Mouse (Mus musculus): ENCODE results near the gene Nlrc3. TPM values are rescaled to one million over a fixed set of nuclear protein-coding genes. Genes with fewer than 3 reads are reported as not detected.
A peak's percentile ranks its signal among the peaks of the same experiment; 100 is the strongest.
"Not testable (repeated sequence)": the region's sequence is repeated elsewhere in the genome, so short reads cannot be mapped to it uniquely, and the experiment has no call there.

Gene Nlrc3
- polyA plus RNA-seq, 1 experiment from 2014 or later = 0.27 TPM

- no peak for DNase-seq (ENCODE audit: low spot score)
- Histone ChIP-seq H3K4me1 (replicated peaks; ENCODE audit: control insufficient read depth, insufficient read depth) (no peaks in the 10 kb centered on the region), H3K36me3 (ENCODE audit: control insufficient read depth, insufficient read depth, low read length) (peaks cover 10% of the 10 kb centered on the region; the same call in 1 of the 2 replicates), H3K9me3 (ENCODE audit: control insufficient read depth, low read length) (no peaks in the 10 kb centered on the region), H3K27me3 (ENCODE audit: control insufficient read depth, insufficient read depth, low read length) (no peaks in the 10 kb centered on the region), H3K4me3 (ENCODE audit: low read depth, low read length) (no peak overlapping the region), H3K9ac (ENCODE audit: low read length) (no peak overlapping the region), H3K4me2 (replicated peaks; ENCODE audit: low read depth) (no peak overlapping the region), H3K27ac (replicated peaks) (no peak overlapping the region)
- 37% methylated on average over 3 of the region's 3 CpGs for WGBS
- TF ChIP-seq EP300 (optimal IDR thresholded peaks at IDR 0.05) (no peak), CTCF (IDR thresholded peaks at IDR 0.05; ENCODE audit: low read depth) (no peak)
- ATAC-seq (ENCODE audit: low FRiP score, low TSS enrichment) = no peak
These were observed 280 bp upstream of the Nlrc3 start for GRCm38 (mm10) chr16:3976712-3977111.

DNA sequence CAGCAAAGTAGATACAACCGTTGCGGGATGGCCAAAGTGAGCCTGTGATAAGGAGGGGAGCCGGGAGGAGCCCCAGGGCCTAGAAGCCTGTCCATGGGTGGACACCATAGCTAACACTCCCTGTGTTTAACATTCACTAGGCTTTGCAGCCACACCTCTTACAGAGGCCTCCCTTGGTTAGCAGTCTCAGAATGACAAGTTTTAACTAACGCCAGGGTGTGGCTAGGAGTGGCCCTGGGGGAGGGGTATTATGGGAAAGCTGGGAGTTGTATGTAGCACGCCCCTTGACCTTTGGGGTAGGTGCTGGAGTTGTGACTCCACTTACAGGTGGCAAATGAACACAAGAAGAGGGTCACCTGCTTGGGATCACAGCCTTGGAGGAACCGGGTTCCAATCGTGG, 774 bp downstream of the Nlrc3 start:
- ATAC-seq (ENCODE audit: low FRiP score, low TSS enrichment) = peak; percentile 69
- no peak for DNase-seq (ENCODE audit: low spot score)
- H3K27me3 ChIP-seq (ENCODE audit: control insufficient read depth, insufficient read depth, low read length) = no peaks in the 10 kb centered on the region
- TF ChIP-seq CTCF (IDR thresholded peaks at IDR 0.05; ENCODE audit: low read depth) (no peak), EP300 (optimal IDR thresholded peaks at IDR 0.05) (no peak)
- H3K36me3 ChIP-seq (ENCODE audit: control insufficient read depth, insufficient read depth, low read length) = 0 out of 2 replicates have a peak, but pooled peaks cover 4% of the 10 kb centered on the region
- H3K9me3 ChIP-seq (ENCODE audit: control insufficient read depth, low read length) = no peaks in the 10 kb centered on the region
- WGBS = 62% methylated on average over 7 of the region's 7 CpGs
- no peak overlapping the region for H3K27ac ChIP-seq (replicated peaks)
- H3K4me2 ChIP-seq (replicated peaks; ENCODE audit: low read depth) = no peak overlapping the region
- no peaks in the 10 kb centered on the region for H3K4me1 ChIP-seq (replicated peaks; ENCODE audit: control insufficient read depth, insufficient read depth)
- H3K9ac ChIP-seq (ENCODE audit: low read length) = no peak overlapping the region
- no peak overlapping the region for H3K4me3 ChIP-seq (ENCODE audit: low read depth, low read length)

DNA sequence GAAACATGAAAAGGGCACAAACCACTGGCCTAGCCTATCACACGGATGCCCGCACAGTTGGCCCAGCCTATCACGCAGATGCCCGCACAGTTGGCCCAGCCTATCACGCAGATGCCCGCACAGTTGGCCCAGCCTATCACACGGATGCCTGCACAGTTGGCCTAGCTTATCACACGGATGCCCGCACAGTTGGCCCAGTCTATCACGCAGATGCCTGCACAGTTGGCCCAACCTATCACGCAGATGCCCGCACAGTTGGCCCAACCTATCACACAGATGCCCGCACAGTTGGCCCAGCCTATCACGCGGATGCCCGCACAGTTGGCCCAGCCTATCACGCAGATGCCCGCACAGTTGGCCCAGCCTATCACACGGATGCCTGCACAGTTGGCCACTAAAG, 2.0 kb downstream of the Nlrc3 start:
- H3K9me3 ChIP-seq (ENCODE audit: control insufficient read depth, low read length); H3K9ac ChIP-seq (ENCODE audit: low read length); H3K4me2 ChIP-seq (replicated peaks; ENCODE audit: low read depth); H3K4me1 ChIP-seq (replicated peaks; ENCODE audit: control insufficient read depth, insufficient read depth); H3K36me3 ChIP-seq (ENCODE audit: control insufficient read depth, insufficient read depth, low read length); H3K4me3 ChIP-seq (ENCODE audit: low read depth, low read length); DNase-seq (ENCODE audit: low spot score); H3K27ac ChIP-seq (replicated peaks); ATAC-seq (ENCODE audit: low FRiP score, low TSS enrichment); H3K27me3 ChIP-seq (ENCODE audit: control insufficient read depth, insufficient read depth, low read length): not testable (repeated sequence)
- WGBS = 88% methylated on average over 19 of the region's 19 CpGs

GRCm38 (mm10) chr16:3965534-3965933, 10.9 kb downstream of the Nlrc3 start:
- Histone ChIP-seq H3K36me3 (ENCODE audit: control insufficient read depth, insufficient read depth, low read length) (no peaks in the 10 kb centered on the region), H3K27ac (replicated peaks) (no peak overlapping the region), H3K9ac (ENCODE audit: low read length) (no peak overlapping the region), H3K4me2 (replicated peaks; ENCODE audit: low read depth) (no peak overlapping the region), H3K4me3 (ENCODE audit: low read depth, low read length) (no peak overlapping the region), H3K9me3 (ENCODE audit: control insufficient read depth, low read length) (no peaks in the 10 kb centered on the region), H3K27me3 (ENCODE audit: control insufficient read depth, insufficient read depth, low read length) (no peaks in the 10 kb centered on the region), H3K4me1 (replicated peaks; ENCODE audit: control insufficient read depth, insufficient read depth) (no peaks in the 10 kb centered on the region)
- 71% methylated on average over 3 of the region's 3 CpGs for WGBS
- TF ChIP-seq CTCF (IDR thresholded peaks at IDR 0.05; ENCODE audit: low read depth) (no peak), EP300 (optimal IDR thresholded peaks at IDR 0.05) (no peak)
- no peak for ATAC-seq (ENCODE audit: low FRiP score, low TSS enrichment)
- no peak for DNase-seq (ENCODE audit: low spot score)

DNA sequence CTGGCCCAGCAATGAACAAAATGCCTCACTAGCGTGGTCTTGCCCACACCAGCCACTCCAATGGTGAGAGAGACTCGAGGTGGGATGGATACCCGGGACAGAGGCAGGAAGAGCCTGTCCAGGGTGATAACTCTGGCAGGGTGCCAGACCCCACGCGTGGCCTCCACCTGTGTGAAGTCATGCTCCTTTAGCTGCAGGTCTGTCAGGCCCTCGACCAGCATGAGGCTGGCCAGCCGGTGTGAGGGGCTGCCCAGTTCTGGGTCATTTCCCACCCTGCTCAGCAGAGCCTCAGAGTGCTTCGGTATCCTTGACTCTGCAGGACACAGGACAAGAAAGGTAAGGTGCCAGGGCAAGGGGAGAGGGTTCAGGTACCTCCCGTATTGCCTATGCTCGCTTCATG, 11.4 kb downstream of the Nlrc3 start:
- DNase-seq (ENCODE audit: low spot score) = no peak
- no peak overlapping the region for H3K9ac ChIP-seq (ENCODE audit: low read length)
- no peaks in the 10 kb centered on the region for H3K9me3 ChIP-seq (ENCODE audit: control insufficient read depth, low read length)
- H3K27ac ChIP-seq (replicated peaks) = no peak overlapping the region
- WGBS = 64% methylated on average over 10 of the region's 10 CpGs
- TF ChIP-seq EP300 (optimal IDR thresholded peaks at IDR 0.05) (no peak), CTCF (IDR thresholded peaks at IDR 0.05; ENCODE audit: low read depth) (no peak)
- no peaks in the 10 kb centered on the region for H3K36me3 ChIP-seq (ENCODE audit: control insufficient read depth, insufficient read depth, low read length)
- H3K4me2 ChIP-seq (replicated peaks; ENCODE audit: low read depth) = no peak overlapping the region
- H3K4me1 ChIP-seq (replicated peaks; ENCODE audit: control insufficient read depth, insufficient read depth) = no peaks in the 10 kb centered on the region
- ATAC-seq (ENCODE audit: low FRiP score, low TSS enrichment) = no peak
- H3K27me3 ChIP-seq (ENCODE audit: control insufficient read depth, insufficient read depth, low read length) = no peaks in the 10 kb centered on the region
- no peak overlapping the region for H3K4me3 ChIP-seq (ENCODE audit: low read depth, low read length)

DNA sequence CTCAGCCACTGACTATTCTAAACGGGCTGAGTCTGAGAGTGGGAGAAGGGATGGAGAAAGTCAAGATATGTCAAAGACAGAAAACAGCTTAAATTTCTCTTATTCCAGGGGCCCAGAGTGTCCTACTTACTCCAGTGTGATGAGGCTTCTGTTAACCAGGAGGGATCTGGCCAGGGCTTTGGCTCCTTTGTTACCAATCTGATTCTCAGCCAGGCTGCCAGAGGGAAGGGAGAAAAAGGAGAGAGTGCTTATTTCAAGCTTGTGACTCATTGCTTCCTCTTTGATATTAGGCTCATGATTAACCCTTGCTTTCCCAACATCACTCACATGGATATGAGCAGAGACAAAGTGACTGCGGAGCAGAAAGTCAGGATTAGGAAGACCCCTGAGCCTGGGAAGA, 17.2 kb downstream of the Nlrc3 start:
- H3K27me3 ChIP-seq (ENCODE audit: control insufficient read depth, insufficient read depth, low read length) = no peaks in the 10 kb centered on the region
- WGBS = 56% methylated on average over 2 of the region's 2 CpGs
- H3K36me3 ChIP-seq (ENCODE audit: control insufficient read depth, insufficient read depth, low read length) = no peaks in the 10 kb centered on the region
- TF ChIP-seq EP300 (optimal IDR thresholded peaks at IDR 0.05) = no peak
- no peak for TF ChIP-seq CTCF (IDR thresholded peaks at IDR 0.05; ENCODE audit: low read depth)
- H3K27ac ChIP-seq (replicated peaks) = no peak overlapping the region
- no peaks in the 10 kb centered on the region for H3K9me3 ChIP-seq (ENCODE audit: control insufficient read depth, low read length)
- H3K4me2 ChIP-seq (replicated peaks; ENCODE audit: low read depth) = no peak overlapping the region
- H3K4me3 ChIP-seq (ENCODE audit: low read depth, low read length) = no peak overlapping the region
- H3K9ac ChIP-seq (ENCODE audit: low read length) = no peak overlapping the region
- ATAC-seq (ENCODE audit: low FRiP score, low TSS enrichment) (no peak), DNase-seq (ENCODE audit: low spot score) (no peak)
- no peaks in the 10 kb centered on the region for H3K4me1 ChIP-seq (replicated peaks; ENCODE audit: control insufficient read depth, insufficient read depth)

Data from stomach, postnatal 0 days (tissue).